Mouse (Mus musculus) layer of hippocampus, adult 9-11 months (tissue): ENCODE results near the gene Snrnp35.
"Not testable (repeated sequence)": the region's sequence is repeated elsewhere in the genome, so short reads cannot be mapped to it uniquely, and the experiment has no call there.

Experiments
- DNase-seq: peaks from one replicate; pipeline ENCODE4 v3.0.0; 2022

Snrnp35 gene

DNA sequence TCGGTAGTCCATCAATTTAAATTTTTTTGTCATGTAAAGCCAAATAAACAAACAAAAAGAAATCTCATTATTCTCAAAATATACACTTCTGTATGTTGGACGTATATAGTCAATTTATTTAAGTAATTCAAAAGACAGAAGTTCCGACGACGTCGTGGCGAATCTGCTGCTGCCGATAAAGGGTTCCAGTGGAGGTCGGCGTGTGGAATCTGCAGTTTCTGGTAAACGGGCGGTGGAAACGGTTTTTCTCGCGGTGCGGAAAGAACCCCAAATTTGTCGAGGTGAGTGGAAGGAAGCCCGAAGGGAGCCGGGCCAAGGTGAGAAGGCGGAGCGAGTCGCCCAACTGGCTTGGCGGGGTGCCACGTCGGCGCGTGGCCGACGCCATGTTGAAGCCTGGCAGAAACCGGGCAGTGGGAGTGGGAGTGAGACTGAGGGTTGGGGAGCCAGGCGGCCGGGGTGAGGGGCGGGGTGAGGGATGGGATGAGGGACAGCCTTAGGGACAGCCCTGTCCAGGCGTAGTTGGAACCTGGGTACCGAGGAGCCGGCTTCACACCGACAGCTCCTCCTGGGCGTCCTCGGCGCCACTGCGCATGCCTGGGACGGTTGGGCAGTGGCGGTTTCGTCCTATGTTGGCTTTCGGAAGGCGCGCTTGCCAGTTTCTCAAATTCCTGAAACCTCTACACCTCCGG, at the start of gene Snrnp35:
Gene Snrnp35 (plus strand): TSS at position 169 of the 689 bp plus-strand sequence.
- peak; percentile 86 for DNase-seq

DNA sequence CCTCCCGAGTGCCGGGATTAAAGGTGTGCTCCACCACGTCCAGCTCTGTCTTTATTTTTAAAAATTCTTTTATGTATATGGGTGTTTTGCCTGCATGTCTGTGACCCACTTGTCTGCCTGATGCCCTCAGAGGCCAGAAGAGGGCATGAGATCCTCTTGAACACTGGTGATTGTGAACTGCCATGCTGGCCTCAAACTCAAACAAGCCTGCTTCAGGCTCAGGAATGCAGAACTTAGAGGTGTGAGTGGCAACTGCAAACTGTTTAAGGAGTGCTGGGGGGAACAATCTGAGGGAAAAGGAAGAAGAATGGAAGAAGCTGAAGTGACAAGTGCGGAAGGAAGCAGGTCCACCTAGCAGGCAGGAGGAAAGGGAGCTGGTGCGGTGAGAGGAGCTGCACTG, 44.7 kb upstream of the Snrnp35 start:
- DNase-seq, result no peak

DNA sequence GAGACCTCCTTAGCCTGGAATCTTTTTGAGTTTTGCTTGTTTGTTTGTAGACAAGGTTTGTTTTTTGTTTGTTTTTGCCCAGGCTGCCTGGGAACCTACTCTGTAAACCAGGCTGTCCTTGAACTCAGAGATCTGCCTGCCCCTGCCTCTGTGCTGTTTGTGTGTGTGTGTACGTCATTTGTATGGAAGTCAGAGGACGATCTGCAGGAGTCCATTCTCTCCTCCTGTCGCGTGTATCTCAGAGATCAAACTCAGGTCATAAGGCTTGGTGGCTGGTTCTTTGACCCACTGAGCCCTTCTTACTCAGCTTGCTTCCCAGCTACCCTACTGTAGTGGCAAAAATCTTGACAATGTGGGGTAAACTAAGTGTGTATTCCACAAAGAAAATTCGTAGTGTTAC, 44.2 kb upstream of the Snrnp35 start:
- no peak for DNase-seq

DNA sequence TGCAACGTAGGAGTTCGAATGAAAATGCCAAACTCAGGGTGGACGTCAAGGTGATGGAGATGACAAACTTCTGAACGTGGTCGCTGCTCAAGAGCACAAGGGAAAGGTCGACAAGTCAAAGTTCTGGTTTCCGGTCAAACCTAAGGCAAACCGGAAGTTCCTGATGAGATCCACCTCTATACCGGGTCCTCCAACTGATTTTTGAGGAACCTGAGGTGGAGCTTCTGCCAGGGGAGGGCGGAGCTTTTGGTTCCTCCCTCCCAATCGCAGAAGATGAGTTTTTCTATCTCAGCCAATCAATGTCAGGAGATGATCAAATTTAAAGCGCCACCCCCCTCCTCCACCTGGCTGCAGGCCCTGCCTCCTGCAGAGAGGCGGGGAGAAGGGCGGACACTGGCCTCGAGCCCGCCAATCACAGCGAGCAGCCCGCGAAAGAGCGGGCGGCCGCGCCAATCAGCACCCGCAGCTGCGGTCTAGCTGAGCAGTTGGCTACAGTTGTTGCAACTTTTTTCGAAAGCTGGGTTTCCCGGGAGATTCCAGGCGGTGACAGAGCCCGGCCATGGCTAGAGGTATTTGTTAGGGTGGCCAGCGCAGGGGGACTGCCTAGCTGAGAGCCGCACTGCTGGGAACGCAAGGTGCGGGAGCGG, 43.4 kb upstream of the Snrnp35 start, which contains the start of gene Kmt5a:
Gene Kmt5a (plus strand): TSS at position 484 of the 647 bp plus-strand sequence.
- DNase-seq, result peak; percentile 97

DNA sequence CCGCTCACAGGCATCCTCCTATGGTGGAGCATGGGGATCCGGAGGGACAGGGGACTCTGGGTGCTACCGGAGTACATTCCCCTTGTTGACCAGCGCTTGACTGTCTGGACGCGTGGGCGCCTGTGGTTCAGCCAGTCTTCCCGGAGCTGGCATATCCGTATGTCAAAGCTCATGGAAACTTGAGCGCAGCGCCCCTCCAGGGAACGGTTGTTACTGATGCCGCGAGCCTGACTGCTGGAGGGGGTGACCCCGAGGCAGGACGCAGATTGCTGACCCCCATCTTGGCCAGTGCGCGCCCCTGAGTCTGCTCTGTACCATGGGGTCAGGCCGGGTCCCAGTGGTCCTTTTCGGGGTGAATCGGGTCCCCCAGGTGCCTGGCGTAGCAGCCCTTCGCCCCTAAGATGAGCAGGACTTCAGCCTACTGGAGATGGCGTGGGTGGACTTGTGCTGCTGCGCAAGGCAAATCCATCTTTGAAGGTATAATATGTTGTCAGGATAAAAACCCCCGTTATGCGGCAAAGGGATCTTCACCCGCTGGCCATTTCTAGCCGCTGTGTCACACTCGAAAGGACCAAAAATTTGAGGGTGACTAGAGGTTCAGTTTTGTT, 42.7 kb upstream of the Snrnp35 start:
- DNase-seq, result no peak

DNA sequence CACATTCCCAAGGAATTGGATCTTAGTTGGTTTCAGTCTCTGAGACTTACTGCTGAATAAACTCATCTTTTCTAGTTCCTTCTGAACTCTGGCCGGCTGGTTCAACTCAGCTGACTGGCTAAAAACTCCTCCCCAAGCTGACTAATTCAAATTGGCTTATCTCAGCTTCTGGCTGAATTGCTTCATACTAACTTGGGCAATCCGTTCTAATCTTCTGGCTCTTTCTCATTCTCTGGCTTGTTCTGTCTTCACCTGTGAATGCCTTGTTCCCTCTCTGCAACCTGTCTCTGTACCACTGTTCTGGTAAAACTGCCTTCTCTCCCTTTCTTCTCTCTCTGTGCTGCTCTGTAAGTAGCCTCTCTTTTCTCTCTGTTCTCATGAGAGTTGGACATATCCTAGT, 40.3 kb upstream of the Snrnp35 start:
- no peak for DNase-seq

DNA sequence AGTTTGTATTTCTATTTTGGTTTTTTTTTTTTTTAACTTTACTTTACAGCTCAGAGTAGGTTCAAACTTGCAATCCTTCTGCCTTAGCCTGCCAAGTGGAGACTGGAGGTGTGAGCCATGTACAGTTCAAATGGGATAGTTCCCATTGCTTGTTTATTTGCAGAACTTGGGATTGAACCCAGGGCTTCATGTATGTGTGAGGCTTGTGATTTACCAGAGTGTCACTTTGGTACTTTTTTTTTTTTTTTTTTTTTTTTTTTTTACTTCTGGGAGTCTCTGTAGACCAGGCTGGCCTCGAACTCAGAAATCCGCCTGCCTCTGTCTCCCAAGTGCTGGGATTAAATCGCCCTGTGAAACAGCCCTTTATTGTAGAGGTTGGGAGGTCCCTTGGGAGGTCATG, 38.7 kb upstream of the Snrnp35 start:
- DNase-seq, result no peak

DNA sequence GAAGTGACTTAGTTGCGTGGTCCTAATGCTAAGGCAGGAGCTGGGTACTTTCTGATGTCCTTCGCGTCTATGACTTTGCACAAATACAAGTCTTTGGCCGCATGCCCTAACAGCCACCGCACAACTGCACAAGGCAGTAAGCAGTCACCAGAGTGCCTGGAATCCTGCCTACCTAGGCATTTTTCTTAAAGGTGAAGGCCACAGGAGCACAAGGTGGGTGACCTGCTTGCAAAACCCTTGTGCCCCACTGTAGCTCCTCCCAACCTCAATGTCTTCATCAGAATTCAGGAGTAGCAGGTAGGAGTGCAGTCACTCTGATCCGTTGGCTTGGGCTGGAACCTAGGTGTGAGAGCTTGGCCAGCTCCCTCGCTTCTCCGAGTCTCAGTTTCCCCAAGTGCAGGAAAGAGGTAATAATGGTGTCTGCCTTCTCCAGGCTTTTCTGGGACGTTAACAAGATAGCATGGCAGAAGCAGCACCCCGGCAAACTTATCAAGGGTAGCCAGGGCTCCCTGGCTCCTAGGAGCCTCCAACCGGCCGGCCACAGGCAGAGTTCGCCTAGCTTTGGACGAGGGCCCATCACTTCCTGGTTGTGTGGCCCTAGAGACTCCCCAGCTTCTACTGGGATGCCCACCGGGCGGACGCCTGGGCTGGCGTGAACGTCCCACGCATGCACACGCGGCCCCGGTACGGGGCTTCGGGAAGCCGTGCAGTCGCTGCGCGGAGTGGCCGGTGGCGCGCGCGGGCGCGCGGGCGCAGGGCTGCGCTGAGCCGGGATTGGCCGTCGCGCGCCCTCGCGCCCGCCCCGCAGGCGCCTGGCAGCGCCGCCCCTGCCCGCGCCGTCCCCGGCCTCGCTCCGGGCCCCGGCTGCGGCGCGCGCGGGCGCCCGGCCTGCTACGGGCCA, 38.0 kb upstream of the Snrnp35 start:
- DNase-seq, result peak; percentile 73

DNA sequence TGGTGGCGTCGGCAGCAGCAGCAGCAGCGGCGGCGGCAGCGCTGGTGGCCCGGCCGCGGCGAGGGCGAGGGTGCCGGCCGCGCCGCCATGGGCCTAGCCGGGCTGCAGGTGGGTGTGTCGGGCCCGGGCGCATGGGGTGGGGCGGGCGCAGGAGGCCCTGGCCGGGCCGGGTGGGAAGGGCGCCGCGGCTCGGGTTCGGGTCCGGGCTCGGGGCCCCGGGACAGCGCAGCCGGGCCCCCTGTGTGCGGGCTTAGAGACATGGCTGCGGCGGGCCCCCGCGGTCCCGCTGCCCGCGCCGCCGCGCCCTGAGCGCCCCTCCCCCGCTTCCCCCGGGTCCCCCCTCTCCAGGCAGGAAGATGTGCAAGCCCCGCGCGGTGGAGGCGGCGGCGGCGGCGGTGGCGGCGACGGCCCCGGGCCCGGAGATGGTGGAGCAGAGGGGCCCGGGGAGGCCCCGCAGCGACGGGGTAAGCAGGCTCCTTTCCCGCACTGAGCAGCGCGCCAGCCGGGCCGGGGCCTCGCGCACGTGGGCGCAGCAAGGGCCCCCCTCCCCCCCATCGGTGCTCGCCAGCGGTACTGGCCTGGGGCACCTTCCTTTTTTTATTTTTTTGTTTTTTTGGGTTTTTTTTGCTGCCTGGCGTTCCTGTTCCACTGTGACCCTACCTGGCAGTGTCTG, 37.2 kb upstream of the Snrnp35 start:
- DNase-seq, result no peak

DNA sequence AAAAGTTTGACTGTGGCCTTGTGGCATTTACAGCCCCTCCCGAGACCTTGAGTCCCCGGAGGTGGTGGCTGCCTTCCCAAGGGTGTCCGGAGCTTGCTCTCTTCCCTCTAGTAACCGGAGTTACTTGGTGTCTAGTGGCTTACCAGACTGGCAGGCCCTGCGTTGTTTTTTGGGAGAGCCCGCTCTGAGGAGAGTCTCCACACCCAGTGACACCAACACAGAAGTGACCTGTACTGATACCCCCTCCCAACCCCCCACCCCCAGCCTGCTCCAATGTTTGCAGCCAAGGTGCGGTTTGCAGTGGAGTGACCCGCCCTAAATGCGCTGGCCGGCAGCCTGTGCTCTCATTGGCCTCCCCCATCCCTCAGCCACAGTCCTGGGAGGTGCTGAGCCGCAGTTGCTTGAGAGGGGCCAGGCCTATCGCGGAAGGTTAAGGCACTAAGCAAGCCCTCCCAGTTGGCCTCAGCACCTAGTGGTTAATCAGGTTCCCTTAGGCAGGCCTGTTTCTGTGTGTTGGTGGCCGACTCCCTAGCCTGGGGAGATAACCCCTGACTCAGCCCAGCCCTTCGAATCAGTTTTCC, 36.5 kb upstream of the Snrnp35 start:
- DNase-seq, result no peak

DNA sequence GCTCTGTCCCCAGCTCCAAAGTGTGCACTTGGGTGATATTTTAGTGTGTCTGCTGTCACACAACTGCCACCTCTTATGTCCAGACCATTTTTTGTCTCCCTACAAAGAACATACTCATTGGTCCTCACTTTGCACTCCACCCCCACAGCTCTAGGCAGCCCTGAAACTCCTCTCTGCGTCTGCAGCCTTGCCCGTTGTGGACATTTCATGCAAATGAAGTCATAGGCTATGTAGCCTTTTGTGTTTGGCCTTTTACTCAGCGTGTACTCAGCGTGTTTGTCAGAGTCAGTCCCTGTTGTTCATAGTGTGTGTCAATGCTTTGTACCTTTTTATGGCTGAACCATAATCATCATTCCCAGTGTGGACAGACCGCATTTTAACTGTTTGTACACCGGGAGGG, 33.4 kb upstream of the Snrnp35 start:
- no peak for DNase-seq

DNA sequence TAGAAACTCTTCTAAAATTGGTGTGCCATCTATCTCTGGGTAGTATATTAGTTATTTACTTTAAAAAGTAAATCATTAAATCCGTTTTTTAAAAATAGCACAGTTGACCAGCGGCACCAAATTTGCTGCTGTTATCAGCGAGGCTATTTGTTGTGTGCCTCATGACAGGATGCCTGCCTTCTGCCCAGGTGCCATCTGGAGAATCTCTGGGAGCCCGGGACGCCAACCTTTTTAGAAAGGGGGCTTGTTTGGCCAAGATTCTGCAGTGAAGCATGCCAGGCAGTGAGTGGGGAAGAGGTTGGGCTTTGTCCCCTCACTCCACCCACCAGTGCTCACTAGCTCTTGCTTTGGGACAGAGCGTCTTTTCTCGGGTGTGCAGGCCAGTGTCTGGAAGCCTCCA, 32.9 kb upstream of the Snrnp35 start:
- DNase-seq, result no peak

DNA sequence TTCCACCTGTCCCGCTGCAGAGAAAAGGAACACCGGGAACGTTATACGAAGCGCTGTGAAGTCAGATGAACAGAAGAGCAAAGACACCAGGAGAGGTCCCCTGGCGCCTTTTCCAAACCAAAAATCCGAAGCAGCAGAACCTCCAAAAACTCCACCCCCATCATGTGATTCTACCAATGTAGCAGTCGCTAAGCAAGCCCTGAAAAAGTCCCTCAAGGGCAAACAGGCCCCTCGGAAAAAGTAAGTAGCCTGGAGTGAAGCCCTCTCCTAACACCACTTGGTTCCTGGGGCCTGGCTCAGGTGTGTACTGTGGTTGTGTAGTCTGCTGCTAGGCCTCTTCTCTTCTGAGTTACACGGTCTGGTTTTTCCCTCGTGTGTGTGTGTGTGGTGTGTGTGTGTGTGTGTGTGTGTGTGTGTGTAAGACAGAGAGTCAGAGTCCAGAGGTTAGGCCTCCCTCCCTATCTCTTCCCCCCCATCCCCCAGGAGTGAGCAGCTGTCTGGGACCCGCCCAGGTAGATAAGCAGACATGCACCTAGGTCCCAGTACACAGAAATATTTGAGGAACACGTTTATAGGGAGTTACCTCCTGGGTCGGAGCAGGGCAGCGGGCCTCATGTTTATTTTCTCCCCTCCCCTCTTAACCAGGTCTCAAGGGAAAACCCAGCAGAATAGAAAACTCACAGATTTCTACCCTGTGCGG, 32.1 kb upstream of the Snrnp35 start:
- no peak for DNase-seq

DNA sequence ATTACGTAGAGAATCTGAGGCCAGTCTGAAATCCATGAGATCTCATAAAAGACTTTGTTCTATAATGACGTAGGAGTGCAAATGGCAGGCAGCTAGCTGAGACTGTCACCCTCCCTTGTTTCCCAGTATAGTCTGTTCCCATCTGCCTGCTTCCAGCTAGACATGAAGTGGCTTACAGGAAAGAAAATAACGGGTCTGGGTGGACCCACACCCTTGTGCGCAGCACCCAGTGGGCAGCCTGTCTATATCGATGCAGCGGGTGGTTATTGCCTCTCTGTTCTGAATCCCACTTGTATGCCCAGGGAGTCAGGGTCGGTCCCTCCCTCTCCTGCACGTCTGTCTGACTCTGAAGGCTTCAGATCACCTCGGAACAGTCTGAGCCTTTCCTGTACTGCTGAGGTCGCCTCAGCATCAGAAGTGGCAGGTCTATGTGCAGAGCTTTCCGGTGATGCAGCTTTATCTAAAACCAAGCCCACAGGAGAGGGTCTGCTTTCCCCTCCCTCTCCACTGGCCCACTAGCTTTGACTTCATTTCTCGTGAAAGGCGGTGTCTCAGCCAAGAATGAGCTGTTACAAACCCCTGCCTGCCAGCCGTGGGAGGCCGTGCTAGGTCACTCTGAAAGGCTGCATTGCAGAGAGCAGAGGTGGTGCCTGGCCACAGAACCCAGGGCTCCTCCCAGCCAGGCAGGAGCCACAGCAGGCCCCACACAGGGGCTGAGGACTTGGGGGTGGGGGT, 30.3 kb upstream of the Snrnp35 start:
- DNase-seq, result peak; percentile 71

DNA sequence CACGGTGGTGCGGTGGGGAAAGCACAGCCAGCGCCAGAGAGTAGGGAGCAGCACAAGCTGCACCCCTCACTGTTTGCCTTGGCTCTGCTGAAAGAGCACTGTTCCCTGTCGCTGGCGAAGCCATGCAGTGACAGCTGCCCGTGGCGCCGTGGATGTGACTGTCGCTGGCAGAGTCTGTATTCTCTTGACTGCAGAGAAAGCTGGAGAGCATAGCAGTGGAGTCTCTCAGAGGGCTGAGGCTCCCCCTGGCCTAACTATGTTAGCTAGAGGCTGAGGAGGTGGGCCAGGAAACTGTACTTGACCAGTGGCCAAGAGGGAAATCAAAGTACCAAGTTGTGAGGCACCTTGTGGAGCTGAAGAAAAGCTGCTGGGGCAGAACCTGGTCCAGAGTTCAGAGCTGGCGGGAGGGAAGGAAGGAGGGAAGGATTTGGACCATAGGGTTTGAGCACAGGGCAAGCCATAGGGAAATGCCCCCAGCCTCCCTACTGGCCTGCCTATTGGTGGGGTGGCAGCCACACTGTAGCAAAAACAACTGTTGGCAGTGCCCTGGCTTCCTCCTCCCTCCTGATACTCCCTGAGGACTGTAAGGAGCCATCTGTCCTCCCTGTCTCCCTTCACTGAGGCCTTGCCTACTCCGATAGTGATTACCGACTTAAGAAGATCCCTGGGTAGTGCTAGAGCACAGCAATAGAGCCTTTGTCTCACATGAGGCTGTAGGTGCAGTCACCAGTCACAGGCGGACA, 29.4 kb upstream of the Snrnp35 start:
- peak; percentile 89 for DNase-seq

DNA sequence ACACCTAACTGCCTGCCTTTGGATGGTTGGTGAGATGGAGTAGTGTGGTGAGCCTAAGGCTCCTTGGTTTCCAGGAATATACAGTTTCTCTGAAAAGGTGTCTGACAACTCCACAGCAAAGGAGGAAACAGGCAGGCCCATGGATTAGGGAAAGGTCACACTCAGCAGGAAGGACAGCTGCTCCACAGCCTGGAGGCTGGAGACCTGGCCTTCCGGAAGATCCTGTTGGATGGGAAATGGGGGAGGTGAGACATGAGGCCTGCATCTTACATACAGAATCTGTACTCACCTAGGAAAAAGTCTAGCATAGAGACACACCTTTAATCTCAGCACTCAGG, 28.9 kb upstream of the Snrnp35 start:
- DNase-seq, result no peak

DNA sequence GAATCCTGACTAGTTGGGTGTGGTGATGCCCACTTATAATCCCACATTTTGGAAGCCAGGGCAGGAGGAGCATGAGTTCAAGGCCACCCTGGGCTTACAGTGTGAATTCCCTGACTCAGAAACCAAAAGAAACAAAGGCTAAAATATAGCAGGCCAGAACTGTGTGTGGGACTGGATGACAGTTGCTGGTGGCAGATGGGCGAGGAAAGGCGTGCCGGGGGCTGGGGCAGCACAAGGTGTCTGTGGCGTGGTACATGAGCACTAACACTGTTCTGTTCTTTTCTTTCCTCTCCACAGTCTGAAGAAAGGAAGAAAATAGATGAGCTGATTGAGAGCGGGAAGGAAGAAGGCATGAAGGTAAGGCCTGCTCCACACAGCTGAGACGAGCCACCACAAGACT, 26.2 kb upstream of the Snrnp35 start:
- DNase-seq, result no peak

DNA sequence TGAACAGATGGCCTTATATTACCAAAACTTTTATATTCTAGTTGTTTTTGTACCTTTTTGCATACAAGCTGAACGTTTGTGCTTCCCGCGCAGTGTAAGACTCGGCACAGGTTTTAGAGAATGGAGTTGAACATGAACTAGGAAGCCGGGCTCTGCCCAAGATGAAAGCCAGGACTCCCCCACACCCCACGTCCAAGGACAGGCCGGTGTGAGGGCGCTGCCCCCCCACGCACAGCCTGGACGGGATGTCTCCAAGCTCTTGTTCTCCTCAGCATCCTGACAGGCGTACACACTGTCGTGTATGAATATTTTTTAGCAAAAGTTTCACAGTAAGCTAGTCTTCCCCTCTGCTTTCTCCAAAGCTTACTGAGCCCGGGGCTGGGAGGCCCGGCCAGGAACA, 22.0 kb upstream of the Snrnp35 start:
- not testable (repeated sequence) for DNase-seq

DNA sequence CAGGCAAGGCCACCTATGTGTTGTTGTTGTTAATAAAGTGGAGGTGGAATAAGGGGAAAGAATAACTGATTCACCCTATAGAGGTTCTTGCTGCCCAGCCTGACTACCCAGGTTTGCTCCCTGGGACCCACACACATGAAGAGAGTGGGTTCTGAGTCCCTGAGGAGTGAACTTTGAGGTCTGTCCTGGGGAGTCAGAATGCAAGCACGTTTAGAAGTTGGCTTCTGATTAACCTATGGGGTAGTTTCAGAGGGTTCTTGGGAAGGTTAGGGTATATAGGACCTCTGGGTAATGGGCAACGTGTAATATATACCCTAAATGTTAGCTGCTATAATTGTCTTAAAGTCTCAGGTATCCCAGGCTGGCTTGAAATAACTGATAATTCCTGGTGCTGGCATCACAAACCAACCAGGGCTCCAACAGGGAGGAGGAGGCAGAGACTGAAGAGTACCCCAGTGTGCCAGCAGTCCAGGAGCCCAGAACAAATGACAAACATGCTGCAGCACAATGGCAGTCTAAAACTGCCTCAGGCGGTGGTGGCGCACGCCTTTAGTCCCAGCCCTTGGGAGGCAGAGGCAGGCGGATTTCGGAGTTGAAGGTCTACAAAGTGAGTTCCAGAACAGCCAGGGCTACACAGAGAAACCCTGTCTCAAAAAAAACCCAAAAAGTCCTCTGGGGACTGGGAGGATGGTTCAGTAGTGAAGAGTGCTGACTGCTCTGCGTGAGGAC, 20.5 kb upstream of the Snrnp35 start:
- no peak for DNase-seq

DNA sequence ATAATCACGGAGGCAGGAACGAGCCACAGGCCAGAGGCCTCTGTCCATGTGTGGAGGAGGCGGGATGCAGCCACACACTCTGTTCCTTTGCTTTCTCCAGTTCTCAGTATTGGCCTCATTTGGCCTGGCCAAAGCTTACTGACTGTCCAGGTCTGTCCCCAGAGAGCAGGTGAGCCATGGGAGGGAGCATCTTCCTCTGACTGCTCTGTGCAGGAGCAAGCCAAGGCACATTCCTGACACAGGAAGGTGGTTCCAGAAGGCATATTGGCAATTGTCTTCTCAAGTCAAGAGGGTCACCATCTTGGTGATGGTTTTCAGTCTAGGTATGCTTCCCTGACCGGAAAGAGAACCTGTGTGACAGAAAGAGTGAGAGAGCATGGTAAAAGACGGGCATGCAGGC, 19.5 kb upstream of the Snrnp35 start:
- no peak for DNase-seq
